Mouse (Mus musculus): ENCODE results near the gene Nox4.

The Nox4 gene
- long read RNA-seq, experiment 1: 0 reads
- long read RNA-seq, experiment 2: 0 reads

DNA sequence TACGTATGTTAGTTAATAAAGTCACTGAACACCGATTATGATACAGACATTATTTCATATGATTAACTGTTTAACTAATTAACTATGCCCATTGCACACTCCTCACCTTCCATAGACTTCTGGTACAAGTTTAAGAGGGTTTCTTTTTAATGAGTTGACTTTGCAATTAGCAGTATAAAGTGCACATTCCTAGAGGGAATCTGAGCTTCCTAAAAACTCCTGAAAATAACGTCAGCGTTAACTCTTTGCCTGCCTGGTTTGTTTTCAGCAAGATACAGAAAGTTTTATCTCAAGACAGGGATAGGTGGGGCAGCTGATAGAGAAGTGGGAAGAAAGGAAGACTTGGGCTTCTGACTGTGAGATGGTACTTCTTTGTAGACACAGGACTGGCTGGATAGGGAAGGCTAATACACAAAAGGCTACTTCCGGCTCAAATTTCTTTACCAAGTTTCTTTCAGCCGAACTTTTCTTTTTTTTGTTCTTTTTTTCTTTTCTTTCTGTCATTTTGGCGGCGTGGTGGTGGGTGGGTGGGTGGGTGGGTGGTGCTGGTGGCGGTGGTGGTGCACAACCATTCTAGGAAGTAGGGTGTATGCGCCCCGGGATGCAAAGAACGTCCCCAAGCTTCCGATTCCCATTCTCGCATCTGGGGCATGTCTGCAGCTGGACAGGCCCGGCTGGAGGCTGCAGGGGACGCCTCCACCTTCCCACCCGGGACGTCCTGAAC is at the start of gene Nox4:
Gene Nox4, plus strand, starts transcription at position 241 of the 724 bp plus-strand sequence.
- intact Hi-C loops (cut with DNase I): no loop called here

DNA sequence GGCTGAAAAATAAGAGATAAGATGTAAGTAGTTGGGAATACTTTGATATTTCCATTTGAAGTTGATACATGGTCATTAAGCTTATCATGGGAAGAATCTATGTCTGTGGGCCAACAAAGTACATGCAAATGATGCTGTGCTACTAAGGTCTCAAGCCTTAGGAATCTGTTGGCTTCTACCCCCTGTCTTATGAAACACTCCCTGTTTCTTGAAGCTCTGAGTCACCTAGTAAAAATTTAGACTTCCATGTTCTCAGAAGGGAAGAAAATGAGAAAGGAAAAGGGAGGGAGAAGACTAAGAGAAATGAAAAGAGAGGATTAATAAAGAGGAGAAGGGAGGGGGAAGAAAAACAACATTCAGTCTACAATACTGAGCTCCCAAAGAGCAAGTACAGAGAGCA is 41.1 kb upstream of the Nox4 start:
- intact Hi-C loops (cut with DNase I): no loop called here

DNA sequence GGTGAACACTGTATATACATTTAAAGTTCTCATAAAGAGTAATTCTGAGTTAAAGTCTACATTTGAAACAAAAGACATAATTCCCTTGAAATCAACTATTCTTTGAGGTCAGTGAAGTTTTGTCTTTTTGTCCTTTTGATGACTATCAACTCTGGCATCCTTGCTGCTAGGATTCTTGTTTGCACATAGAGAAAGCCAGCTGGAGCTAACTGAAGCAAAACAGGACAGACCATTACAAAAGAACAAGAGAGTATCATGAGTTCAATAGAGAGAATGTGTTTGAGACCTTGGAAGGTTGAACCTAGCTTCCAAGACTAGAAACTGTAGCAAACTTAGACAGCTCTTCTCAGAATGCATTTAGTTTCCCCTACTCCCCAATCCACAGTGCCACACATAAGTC is 24.2 kb upstream of the Nox4 start:
- intact Hi-C loops (cut with DNase I): no loop called here

DNA sequence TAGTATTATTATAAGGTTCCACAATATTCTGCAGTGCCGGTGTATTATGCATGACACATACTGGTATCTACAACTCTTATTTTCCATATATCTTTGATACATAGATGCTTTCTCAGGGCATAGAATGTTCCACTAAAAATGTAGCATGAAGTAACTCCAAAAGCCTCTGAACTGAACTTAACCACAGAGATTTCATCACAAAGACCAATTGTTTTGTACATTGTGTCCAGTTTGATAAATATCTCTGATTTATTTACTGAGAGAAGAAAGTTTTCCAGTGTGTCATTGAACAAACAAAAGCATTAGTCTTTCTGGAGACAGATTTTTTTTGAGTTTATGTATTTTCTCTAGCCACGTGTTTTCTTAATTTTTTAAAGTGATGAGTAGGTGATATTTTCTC is 23.1 kb upstream of the Nox4 start:
- intact Hi-C loops (cut with DNase I): no loop called here

DNA sequence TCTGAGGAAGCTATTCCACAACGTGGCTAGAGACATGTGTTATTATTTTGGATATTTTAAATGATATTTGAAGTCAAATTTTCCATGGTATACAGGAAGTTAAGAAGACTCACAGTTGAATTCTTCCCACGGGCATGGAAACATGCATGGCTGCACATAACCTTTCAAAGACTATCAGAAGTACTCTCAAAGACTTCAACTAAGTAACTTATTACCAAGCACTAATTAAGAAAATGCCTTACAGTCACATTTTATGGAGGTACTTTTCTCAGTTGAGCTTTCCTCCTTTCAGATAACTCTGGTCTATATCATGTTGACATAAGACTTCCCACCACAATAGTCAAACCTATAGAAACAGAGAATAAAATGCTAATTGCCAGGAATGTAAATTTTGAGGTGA is 20.3 kb upstream of the Nox4 start:
- intact Hi-C loops (cut with DNase I): no loop called here

DNA sequence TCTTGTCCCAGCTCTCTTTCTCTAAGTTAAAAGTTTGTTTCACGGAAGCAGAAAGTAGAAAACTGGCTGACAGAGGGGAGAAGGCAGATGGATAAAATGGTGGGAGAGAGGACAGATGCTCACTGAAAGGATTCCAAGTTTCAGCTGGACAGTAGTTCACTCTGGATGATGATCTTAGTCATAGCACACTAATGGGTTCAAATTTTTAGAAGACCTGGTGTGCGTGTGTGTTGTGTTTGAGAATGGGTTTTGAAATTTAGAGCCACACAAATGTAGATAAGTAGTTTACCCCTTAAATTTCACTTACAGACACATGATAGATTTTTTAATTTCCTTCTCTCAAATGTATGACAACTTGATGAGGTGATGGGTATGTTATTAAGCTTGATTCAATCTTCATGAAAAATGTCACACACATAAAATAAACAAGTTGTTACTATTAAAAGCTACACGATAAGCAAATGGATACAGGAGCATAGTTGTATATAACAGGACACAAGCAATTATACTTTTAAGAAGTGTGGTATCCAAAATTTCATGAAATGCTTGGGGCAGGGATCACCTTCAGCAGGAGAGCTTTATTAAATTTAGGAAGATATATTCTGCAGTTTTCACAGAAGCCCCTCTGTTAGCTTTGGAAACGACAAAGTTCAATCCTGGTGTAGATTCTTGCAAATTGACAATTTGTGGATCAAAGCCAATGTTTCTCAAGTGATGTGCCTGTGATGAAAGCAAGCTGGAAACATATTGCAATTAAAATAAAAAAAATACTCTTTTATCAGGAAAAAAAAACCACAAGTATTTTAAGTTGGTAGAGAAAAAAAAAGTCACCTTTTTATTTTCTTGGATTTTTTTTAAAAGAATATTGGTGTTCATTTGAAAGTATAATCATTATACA is 18.6 kb upstream of the Nox4 start:
- intact Hi-C loops (cut with DNase I): no loop called here

DNA sequence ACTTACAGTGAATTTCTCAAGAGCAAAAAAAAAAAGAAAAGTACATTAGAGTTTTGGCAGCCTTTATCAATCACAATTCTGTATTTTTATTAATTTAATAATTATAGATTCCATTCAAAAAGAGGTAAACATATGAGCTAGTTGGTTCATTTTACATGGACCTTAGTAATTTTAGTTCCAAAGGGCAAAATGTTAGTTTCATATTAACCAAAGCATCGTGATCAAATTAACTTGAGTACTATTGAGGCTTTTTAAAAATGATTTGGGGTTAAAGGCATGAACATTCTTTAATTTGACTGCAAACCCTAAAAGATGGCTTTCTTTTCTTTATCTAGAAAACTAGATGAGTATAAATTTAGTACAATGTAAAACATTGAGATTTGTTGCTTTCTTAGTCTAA is 16.4 kb upstream of the Nox4 start:
- intact Hi-C loops (cut with DNase I): no loop called here

DNA sequence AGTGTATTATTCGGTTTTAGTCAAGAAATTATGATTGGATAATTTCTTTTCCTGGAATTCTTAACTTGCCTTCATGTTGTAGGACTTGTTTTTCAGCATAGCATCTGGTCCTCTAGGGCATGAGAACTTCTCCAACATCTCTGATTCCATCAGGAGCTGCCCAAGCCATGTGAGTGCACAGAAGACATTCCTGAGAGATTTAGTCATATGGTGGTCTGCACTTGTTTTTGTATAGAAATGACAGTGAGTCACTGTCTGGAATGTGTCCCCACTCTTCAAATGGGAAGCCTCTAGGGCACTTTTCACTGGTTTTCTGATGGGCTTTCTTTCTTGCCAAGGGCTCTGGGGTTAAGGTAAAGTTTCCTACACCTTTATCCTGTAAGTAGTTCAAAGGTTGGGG is 4.8 kb upstream of the Nox4 start:
- intact Hi-C loops (cut with DNase I): no loop called here

DNA sequence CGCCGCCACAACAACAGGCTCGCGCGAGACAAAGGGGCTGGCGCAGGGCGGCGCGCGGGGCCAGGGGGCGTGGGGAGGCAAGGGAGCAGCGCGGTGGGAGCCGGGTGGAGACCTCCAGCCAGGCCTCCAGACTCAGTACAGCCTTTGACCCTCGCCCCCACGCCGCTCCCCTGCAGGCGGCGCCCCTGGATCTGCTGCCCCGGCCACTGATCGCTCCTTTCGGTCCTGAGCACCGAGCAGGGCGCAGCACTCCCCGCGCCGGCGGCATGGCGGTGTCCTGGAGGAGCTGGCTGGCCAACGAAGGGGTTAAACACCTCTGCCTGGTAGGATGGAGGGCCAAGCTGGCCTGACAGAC is 661 bp downstream of the Nox4 start:
- intact Hi-C loops (cut with DNase I): no loop called here

DNA sequence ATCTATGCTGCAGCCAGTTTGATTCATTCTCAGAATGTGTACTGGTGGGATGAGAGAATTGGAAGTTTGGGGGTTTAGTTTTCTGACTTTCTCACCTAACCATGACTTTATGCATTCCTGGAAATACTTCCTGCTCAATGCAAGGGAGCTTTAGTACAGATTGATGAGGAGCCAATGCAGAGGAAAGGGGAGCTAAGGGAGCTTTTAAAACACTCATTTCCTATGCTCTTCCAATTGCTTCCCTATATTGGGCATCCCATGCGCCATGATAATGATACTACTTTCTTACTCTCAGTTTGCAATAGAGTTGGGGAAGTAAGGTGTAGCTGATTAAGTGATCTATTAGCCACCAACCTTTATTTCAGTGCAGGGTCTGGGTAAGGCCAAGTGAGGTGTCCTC is 1.0 kb downstream of the Nox4 start:
- intact Hi-C loops (cut with DNase I): no loop called here

DNA sequence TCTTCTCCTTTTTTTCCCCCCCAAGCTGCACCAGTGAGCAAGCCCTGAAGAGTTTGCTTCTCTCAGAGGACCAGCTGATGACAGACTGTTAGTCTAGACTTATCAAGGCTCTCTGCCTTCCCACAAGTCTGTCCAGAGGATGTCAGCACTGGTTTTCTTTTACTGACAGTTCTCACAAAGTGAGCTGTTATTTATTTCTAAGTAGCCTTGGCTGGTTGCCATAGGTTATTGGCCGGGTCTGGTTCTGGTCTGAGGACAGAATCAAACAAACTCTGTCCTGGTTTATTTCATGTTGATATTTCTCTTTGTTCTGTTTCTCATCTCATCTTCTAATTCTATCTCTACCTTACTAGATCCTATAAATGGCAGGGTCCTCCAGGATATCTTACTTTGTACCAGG is 2.0 kb downstream of the Nox4 start:
- intact Hi-C loops (cut with DNase I): no loop called here

DNA sequence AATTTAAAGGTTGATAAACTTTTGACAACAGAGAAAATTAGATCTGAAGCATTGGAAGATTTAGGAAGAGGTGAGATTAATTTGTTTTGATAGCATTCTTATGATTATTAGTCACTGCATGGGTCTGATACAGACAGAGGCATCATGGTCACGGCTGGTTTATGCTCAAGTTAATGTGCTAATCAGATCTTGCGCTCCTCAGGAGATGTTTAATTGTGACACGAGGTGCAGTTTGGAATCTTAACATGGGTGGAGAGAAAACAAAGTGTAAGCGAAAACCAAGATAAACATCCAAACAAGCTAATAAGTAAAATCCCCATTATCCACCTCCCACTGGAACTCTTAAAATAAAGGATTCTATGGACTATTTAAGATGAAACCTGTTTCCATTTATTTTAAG is 6.2 kb downstream of the Nox4 start:
- intact Hi-C loops (cut with DNase I): no loop called here

DNA sequence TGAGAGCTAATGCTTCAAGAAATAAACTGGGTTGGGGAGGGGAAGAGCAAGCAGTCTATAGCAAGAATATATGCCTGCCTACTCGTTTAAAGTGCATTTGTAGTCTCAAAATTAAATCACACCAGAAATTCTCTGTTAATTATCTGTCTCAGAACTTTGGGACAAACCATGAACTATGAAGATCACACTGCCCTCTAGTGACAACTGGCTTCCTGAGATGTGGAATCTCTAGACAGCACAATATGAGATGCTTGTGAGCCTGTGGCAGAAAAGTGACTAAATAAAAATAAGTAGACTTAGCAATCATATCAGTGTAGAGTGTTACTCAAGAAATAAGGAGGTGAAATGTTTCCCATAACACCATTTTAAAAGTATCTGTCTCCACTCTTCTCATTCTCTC is 31.3 kb downstream of the Nox4 start:
- intact Hi-C loops (cut with DNase I): loop anchor here (1.0 kb wide), 1 partner anchor 166 kb away; no protein-coding TSS in a partner anchor

DNA sequence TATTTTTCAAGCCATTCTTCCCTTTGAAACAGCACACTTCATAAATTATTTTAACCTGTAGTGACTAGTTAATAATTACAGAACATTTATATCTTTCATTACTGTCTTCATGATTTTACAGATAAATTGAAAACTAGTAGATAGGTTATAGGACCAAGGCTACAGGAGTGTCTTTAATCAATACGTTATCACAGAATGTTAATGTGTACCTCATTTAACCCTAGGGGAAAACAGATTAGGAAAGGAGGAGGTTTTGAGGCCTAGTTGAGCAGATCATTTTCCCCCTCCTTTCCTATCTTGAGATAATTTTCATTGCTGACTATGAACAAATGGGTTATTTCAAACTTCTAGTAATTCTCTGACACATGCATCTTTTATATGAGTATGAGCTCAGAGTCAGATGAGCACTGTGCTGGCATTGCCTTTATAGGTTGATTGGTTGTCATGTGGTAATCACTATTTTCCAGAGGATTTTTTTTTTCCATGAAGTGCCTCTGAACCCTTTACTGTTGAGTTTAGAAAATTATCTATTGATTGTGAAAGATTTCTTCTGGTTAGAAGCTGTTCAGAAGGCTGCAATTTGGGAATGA is 57.9 kb downstream of the Nox4 start:
- intact Hi-C loops (cut with DNase I): no loop called here

DNA sequence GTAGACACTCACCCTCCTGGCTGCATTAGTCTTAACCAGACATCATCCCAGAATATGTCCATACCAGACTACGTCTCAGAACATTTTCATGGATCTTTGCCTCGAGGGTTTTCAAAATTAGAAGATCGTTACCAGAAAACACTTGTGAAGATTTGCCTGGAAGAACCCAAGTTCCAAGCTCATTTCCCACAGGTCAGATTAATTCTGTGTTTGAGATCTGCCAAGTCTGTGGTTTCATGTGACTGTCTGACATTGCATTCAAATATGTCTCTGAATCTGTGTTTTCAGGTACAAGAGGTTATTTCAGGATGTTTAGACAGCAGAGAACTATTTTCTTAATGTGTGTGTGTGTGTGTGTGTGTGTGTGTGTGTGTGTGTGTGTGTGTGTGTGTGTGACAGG is 75.7 kb downstream of the Nox4 start:
- intact Hi-C loops (cut with DNase I): no loop called here

DNA sequence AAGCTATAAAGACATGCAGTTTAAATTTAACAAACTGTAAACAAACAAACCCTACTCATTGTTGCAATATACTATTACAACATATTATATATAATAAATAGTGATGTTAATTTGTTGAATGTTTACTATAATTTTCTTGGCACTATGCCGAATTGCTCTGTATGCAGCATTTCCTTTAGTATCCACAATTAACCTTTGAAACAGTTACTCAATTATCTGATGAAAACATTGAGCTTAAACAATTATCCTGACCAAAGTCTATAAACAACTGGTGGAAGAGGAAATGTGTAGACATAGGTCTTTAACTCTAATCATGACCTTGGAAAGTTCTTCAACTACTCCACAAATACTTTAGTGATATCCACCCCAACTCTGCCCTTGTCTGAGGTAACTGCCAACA is 76.2 kb downstream of the Nox4 start:
- intact Hi-C loops (cut with DNase I): no loop called here

DNA sequence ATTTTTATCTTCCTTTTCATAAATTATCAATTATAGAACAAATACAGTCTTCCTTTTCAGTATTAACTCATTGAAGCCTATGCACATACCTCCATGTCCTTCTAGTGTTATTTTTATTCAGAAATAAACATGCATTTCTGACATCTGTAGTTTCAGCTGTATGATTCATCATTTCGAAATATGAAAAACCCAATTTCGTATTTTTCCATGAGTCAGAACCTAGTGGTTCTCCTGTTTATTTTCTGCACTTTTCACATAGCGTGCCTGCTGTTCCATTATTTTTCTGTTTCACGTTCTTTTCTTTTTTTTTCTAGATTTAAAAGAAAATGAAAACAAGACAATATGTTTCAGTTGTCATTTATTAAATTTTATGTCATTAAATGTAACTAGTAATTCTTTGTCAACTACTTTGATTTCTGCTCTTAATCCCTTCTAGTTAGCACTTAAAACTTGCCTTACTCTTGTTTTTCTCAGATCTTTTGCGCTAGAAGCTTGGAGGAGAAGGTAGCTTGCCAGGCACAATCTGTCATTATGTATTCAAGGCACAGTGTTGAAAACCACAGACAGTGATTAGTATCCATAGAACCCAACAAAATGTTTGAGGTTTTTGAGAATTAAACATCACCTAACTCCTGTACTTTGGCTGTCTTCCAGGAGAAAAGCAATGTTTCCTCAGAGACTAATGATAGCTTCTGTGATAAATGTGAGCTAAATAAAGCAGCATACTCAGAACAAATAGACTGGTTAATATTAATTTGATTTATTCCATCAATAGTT is 85.1 kb downstream of the Nox4 start:
- intact Hi-C loops (cut with DNase I): no loop called here

DNA sequence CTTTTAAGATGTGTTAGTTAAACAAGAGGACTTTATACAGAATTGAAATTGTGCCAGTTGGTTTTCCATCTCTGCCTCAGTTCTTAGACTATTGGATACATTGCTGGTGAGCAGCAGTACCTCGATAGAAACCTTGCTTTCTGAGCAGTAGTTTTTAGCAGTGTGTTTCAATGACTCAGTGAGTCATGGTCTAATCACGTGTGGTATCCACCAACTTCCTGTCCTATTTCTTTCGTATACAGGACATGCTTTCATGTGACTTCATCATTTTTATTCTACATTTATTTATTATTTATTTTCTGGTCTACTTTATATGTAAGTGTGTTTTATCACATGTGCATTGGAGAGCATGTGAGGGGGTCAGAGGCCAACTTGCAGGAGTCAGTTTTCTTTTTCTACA is 99.7 kb downstream of the Nox4 start:
- intact Hi-C loops (cut with DNase I): no loop called here

DNA sequence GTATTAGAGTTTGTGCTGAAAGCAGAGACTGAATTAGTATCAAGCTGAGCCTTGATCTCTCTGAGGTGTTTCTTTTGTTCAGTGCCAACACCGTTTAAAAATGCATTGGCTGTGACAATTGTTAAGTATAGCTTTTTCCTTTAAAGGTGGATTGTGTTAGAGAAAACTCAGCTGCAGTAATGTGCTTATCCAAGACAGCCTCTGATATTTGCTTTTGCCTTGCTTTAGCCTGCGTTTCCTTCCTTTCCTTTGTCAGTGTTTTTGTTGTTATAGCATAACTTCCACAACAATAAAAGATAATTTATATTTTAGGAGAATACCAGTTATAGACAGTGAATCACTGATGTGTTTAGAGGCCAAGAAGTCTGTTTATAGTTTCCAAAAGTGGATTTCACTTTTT is 106.9 kb downstream of the Nox4 start:
- intact Hi-C loops (cut with DNase I): no loop called here

DNA sequence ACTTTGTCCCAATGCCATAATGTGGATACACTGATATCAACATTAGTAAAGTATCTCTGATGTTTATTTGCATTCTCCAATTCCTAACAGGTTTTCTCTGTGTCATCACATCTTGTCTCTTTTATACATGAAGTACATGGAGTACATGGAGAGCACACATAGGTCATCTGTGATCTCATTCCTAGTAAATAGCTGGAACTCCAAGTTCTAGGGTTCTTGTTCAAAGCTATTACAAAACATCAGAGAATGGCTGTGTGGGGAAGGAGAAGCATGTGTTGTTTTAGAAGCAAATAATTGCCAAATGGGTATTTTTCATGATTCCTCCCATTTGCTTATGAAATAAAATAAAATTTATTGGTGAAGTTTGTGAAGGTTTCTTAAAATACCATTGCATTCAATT is 121.9 kb downstream of the Nox4 start:
- intact Hi-C loops (cut with DNase I): no loop called here

DNA sequence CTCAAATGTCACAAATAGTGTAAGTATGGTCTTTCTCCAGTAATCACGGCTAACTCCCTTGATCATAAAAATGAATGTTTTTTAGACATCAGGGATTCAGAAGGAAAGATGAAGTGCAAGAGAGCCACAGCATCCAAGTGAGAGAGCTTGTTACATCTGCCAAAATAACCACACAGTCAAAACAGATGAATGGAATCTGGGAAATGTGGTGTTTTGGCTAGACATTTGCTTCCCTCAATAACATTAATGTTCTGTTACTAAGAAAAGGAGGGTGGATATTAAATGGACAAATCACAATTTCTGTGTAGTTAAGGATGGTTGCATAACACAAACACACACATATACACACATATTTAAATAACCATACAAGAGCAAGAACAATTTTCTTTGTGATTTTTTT is 123.2 kb downstream of the Nox4 start:
- intact Hi-C loops (cut with DNase I): no loop called here

DNA sequence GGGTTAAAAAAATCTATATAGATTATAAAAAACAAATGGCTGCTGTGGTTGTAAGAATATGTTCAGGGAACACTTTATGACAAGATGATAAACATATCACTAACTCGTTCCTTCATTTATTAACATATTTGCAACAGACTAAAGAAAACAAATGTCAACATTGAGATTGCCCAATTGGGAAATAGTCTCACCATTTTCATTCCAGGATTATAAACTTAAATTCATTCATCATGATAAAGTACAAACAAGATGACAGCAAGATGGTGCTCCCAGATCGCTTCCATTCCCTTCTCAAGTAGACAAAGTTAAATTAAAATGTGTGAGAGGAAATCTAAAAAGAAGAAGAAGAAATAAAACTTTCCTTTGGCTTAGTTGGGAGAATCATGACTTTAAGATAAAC is 124.9 kb downstream of the Nox4 start:
- intact Hi-C loops (cut with DNase I): no loop called here

Measured in adrenal gland (tissue).